Mouse (Mus musculus) cortical plate, adult 2 months (tissue): ENCODE results near the gene Loxl1.

Experiments
- CTCF ChIP-seq: fragments of 200-500 bp; IDR thresholded peaks from 2 replicates; pipeline ENCODE4 v1.5.1; 2011; ENCODE audit warnings: mild to moderate bottlenecking, control low read depth, low read length; ENCODE audit not compliant: insufficient read depth; ENCODE audit errors: extremely low read depth
- POLR2A ChIP-seq: fragments of 200-500 bp; IDR thresholded peaks from 2 replicates; pipeline ENCODE4 v1.6.1; 2011; ENCODE audit warnings: mild to moderate bottlenecking, low read length, control low read depth; ENCODE audit not compliant: insufficient read depth; ENCODE audit errors: extremely low read depth

GRCm38 (mm10) chr9:58336650-58337281 is 23.8 kb upstream of the Loxl1 start:
- no peak for TF ChIP-seq CTCF
- no peak for TF ChIP-seq POLR2A
